Mouse (Mus musculus): ENCODE measurements around the gene Olfr172.

Gene Olfr172

DNA sequence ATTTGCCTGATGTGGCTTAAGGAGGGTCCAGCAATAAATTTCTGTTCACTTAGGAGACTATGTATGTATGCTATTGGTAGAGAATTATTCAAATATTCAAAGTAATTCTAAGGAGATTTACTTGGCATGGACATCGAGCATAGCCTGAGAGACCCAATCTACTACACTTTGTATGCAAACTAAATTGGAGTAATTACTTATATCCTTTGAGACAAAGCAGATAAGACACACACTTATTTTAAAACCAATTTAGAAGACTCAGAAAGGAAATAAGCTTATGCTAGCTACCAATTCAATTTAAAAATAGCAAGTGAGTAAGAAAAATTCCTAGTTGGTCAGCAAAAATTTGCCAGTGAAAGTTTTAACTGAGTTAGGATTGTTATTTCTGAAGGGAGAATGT, at the start of gene Olfr172:
Gene Olfr172, minus strand, starts transcription at position 101 of the 400 bp plus-strand sequence.
- no peak for DNase-seq (ENCODE audit: inconsistent age in 2 of 2, low spot score in 1 of 2)

DNA sequence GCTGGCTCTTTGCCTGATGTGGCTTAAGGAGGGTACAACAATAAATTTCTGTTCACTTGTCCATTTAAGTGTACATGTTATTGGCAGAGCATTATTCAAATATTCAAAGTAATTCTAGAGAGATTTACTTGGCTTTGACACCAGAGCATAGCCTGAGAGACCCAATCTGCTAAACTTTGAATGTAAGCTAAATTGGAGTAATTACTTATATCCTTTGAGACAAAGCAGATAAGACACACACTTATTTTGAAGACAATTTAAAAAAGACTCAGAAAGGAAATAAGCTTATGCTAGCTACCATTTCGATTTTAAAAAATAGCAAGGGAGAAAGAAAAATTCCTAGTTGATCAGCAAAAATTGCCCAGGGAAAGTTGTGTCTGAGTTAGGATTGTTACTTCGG, 37.2 kb upstream of the Olfr172 start, which contains the start of gene Olfr173:
Gene Olfr173, minus strand, starts transcription at position 101 of the 400 bp plus-strand sequence.
- DNase-seq (ENCODE audit: inconsistent age in 2 of 2, low spot score in 1 of 2) = no peak

DNA sequence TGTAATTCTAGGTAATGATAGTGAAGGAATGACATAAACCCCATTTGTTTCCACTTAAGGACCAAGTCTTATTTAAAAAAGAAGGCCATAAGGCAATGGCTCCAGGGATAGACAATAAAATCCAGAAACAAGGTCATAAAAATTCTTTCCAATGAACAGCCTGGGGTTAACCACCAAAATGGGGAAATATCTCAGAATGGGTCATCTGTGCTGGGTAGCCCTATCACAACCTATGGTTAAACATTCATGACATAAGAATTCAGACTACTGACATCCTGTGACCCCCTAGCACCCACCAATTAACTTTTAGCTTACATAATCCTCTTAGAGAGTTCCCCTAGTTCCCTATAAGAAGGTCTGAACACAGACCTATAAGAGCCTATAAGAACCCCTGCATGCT, 6.8 kb downstream of the Olfr172 start:
- DNase-seq (ENCODE audit: inconsistent age in 2 of 2, low spot score in 1 of 2) = no peak

DNA sequence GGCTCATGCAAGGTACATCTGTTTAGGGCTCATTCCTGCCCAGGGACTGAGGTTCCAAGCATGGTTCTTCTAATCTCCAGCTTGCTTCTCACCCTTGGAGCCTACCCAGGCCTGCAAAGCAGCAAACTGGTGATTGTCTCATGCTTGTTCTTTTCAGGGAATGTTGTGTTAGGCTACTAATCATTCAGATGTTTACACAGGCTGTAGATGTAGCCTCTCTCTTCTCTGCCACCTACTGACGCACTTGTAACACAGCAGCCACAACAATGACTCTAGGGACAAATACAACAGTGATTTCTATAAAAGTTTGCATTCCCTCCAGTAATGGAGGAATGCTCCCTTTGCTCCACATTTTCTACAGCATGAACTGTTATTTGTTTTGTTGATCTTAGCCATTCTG, 11.7 kb downstream of the Olfr172 start:
- peak in 1 of 2 experiments; percentile 44 for DNase-seq (ENCODE audit: inconsistent age in 2 of 2, low spot score in 1 of 2)

DNA sequence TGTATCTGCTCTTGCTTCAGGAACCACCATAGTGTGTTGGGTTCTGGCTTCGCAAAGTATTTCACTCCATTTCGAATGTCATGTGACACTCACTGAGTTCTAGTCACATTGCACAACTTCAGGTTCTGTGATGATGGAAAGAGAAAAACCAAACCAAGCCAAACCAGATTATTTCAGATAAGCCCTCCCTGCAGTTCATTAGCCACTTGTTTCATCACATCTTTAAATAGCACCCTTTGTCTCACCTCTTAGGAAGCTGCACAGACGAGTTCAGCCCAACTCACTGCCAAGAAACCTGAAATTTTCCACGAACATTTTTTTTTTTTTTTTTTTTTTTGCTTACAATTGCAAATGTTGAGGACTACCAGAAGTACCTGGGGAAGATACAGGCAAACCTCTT, 16.3 kb downstream of the Olfr172 start:
- no peak for DNase-seq (ENCODE audit: inconsistent age in 2 of 2, low spot score in 1 of 2)

DNA sequence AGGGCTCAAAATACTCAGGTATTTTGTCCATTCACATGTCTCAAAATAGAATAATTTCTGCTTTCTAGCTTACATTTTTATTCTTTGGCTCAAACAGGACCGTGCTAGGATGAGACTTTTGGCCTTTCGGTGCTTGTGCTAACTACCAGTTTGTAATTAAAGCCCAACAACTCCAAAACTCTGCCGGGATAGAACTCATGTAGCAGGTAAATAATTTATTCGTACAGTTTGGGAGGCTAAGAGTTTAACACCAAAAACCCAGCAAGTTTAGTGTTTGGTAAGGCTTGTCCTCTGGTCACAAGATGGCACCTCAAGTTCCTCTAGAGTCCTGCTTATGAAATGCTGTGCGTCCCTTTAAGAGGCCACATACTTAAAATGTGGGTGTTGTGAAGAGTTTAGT, 22.2 kb downstream of the Olfr172 start:
- no peak for DNase-seq (ENCODE audit: inconsistent age in 2 of 2, low spot score in 1 of 2)

DNA sequence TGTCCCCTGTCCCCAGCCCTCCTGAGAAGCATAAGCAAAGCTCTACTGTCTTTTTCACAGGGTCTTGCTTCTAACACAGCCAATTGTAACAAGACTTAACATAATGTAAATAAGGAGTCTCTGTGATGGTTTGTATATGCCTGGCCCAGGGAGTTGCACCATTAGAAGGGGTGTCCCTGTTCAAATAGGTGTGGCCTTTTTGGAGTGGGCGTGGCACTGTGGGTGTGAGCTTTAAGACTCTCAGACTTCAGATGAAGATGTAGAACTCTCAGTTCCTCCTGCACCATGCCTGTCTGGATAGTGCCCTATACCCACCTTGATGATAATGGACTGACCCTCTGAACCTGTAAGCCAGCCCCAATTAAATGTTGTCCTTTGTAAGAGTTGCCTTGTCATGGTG, 24.2 kb downstream of the Olfr172 start:
- DNase-seq (ENCODE audit: inconsistent age in 2 of 2, low spot score in 1 of 2) = no peak

DNA sequence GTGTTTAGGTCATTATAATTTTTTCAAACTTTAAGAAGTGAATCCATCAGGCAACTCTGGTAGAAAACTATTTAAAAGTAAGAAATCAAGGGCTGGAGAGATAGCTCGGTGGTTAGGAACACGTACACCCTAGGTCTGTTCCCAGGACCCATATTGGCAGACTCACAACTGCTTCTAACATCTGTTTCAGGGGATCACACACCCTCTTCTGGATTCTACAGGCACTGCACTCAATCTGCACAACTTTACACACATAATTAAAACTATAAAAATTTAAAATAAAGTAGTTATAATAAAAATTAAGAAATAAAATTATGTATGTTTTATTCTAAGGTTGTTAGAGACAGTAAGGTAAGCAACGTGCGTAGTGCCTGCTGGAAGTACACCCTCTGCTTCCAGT, 24.8 kb downstream of the Olfr172 start:
- no peak for DNase-seq (ENCODE audit: inconsistent age in 2 of 2, low spot score in 1 of 2)

DNA sequence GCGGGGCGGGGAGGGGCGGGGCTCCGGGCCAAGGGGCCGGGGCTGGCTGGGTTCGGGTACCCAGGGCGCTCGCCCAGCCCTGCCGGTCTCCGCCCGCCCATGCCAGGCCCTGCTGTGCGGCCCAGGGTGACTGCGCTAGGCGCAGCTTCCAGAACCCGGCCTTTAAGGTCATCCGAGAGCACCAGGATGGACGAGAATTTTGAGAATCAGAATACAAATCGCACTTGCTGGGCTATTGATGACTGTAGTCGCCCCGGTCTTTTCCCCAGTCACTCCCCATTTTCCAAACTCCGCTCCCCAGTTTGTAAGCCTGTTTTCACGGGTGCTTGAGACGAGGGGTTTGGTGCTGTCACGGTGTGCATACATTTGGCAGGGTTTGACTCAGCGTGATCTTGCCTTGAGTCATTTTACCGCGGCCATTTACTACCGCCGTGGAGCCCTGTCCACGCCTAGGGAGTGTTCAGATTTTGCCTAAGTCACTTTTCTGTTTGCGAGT, 34.8 kb downstream of the Olfr172 start:
- no peak for DNase-seq (ENCODE audit: inconsistent age in 2 of 2, low spot score in 1 of 2)

DNA sequence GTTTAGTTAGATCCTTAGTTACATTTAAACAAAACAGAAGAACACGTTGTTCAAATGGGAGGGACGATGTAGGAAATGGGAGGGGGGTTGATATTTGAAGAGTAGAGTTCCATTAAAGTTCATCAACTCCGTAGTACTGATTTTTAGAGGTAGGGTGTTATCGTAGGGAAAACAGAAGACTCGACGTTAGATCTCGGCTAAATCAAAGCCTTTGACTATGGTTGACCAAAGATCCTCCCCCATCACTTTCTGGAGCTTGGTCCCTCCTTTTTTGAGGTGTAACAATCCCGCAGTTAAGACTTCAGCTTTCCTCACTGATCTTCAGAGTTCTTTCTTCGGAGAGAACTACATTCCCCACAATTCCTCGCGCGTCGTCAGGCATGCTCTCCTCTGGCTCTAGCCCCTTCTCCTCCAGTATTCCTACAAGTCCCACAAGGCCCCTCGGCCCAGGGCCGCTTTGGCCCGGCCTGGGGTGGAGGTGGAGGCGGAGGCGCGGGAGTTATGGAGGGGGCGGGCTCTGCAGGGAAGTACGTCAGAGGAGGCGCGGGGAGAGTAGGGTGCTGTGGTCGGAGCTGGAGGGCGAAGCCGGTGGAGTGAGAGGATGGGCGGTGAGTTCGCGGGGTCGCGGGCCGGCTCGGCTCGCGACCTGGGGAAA, 35.4 kb downstream of the Olfr172 start, which contains the start of gene Cldnd1:
Gene Cldnd1, plus strand, starts transcription at position 434 of the 655 bp plus-strand sequence.
- peak; percentile 97 to 99 for DNase-seq (ENCODE audit: inconsistent age in 2 of 2, low spot score in 1 of 2)

DNA sequence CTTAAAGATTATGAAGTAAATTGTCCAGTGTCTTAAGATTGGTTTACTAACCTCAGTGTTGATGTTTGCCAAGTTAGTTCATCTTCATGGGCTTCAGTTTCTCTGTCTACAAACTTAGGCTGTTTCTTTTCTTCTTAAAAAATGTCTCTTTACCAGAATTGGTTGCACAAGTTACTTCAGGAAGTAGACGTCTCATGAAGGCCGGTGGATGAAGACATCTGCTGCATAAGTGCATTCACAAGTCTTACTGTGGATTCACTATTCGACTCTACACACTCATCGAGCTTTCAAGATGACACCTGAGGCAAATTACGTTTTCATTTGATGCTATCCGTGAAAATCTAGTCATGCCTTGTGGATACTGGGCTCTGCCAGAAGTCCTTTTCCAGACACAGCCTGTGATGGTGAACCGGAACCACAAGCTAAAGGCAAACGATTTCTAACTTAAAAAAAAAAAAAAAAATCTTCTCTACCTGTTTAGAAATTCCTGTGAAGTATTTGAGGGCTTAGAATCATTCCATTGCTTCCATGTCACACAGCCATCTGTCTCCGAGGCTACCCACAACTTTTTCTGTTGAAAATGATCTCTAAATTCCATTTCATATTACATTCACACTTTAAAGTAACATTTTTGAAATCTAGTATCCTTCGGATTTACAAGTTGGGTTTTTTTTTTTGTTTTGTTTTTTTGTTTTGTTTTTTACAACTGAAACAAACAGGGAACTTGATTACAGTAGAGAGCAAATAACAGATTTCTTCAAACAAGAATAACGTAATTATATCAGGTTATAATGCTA, 36.1 kb downstream of the Olfr172 start:
- DNase-seq (ENCODE audit: inconsistent age in 2 of 2, low spot score in 1 of 2) = no peak

DNA sequence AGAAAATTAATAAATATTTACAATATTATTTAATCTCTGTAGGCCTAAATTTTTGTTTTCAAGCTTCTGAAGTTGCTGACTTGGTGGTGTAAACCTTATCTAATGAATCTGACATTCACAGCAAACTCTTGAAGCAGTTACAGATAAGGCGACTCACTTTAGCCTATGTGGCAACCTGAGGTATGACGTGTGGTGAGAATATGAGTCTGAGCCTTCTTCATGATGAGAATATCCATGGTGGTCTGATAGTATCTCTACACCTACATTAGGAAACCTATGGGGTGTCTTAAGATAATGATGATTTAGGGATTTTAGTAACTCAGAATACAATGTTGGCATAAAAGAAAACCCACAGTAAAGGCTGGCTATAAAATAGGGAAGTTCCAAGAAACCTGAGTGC, 40.7 kb downstream of the Olfr172 start:
- no peak for DNase-seq (ENCODE audit: inconsistent age in 2 of 2, low spot score in 1 of 2)

DNA sequence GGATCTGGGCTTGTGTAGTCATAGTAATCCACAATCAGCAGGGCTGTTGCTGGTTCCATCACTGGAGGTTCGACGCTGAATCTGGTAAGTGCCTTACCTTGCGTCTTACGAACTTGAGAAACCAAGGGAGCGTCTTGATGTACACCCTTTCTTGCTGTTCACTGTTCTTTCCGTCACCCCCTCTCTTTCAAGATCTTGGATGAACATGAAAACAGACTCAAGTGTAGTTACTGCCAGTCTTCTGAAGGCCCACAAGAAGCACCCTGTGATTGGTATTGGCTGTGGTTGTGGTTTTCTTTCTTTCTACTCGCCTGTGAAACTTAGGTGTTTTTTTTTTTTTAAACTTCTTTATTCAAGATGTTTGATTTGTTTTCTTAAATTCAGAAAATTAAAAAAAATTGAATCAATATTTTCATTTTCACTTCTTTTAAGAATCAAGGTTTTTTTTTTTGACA, 44.3 kb downstream of the Olfr172 start, which contains the start of gene Gpr15:
Gene Gpr15, minus strand, starts transcription at position 405 of the 455 bp plus-strand sequence.
- no peak for DNase-seq (ENCODE audit: inconsistent age in 2 of 2, low spot score in 1 of 2)

DNA sequence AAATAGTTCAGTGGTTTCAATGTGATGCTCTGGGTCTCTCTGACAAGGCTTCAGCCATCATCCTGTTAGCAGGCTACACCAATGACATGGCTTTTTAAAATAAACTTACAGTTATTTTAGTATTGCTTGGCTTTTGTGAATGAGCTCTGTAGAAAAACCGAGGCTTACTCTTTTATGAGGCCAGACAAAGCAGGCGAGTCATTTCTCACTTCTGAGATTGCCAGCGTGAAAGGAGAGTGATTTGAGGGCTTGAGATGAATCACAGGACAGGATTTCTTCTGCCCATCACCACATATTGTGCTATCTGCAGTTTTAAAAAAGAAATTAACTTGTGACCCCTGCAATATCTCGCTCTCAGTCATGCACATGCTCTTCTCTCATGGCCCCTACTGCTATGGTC, 48.0 kb downstream of the Olfr172 start:
- no peak for DNase-seq (ENCODE audit: inconsistent age in 2 of 2, low spot score in 1 of 2)

DNA sequence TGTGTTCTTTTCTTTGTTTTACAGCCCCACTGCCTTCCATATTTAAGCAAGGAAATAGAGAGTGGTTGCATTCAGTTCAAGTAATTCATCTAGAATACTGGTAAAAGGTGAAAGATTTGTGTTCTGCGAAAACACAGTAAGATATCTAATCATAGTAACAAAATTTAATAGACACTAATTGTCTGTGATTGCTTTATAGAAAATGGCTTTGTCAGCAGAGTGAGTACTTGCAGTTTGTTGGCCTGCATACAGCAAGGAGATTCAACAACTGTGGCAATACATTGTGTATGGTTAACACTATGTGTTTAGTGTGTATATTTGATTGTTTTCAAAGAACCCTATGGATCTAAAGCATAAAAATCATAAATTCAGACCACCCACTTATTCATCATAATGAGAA, 49.8 kb downstream of the Olfr172 start:
- no peak for DNase-seq (ENCODE audit: inconsistent age in 2 of 2, low spot score in 1 of 2)

DNA sequence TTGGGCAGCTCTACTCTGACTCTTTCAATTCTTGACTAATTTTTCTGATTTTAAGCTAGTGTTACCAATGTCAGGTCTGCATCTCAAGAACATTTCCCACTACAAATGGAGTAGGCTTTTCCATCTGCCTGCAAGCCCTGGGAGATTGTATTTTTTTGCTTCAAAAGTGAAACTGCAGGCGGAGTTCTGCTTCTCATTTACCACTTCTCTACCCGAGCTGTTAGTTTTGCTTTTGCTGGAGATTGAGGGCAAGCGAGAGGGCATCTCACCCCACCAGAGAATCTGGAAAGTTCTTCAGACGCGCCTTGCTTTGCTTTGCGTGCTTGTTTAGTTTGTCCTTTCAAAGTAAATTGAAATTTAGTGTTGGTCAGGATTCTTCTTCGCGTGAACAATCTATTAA, 50.8 kb downstream of the Olfr172 start:
- DNase-seq (ENCODE audit: inconsistent age in 2 of 2, low spot score in 1 of 2) = peak in 1 of 2 experiments; percentile 36
